Mouse (Mus musculus): ENCODE data around the gene Zranb1.

The Zranb1 gene

GRCm38 (mm10) chr7:132927201-132927600 lies 3.7 kb upstream of the Zranb1 start:
- DNase-seq (ENCODE audit: extremely low read depth, low read depth, low spot score), result no peak

- no peak for DNase-seq (ENCODE audit: extremely low read depth, low read depth, low spot score)
Measured at GRCm38 (mm10) chr7:132930055-132930454, 887 bp upstream of the Zranb1 start.

GRCm38 (mm10) chr7:132931560-132932351 lies 814 bp downstream of the Zranb1 start:
- no peak for DNase-seq (ENCODE audit: extremely low read depth, low read depth, low spot score)

- no peak for DNase-seq (ENCODE audit: extremely low read depth, low read depth, low spot score)
Measured at GRCm38 (mm10) chr7:132933331-132933730, 2.4 kb downstream of the Zranb1 start.

- DNase-seq (ENCODE audit: extremely low read depth, low read depth, low spot score), result no peak
Measured at GRCm38 (mm10) chr7:132934743-132935142, 3.8 kb downstream of the Zranb1 start.

GRCm38 (mm10) chr7:132939118-132939517 lies 8.2 kb downstream of the Zranb1 start:
- DNase-seq (ENCODE audit: extremely low read depth, low read depth, low spot score), result no peak

- no peak for DNase-seq (ENCODE audit: extremely low read depth, low read depth, low spot score)
Measured at GRCm38 (mm10) chr7:132940569-132940968, 9.6 kb downstream of the Zranb1 start.

GRCm38 (mm10) chr7:132949968-132950367 lies 19.0 kb downstream of the Zranb1 start:
- no peak for DNase-seq (ENCODE audit: extremely low read depth, low read depth, low spot score)

GRCm38 (mm10) chr7:132950613-132951012 lies 19.7 kb downstream of the Zranb1 start:
- DNase-seq (ENCODE audit: extremely low read depth, low read depth, low spot score), result no peak

GRCm38 (mm10) chr7:132964395-132964794 lies 33.5 kb downstream of the Zranb1 start:
- no peak for DNase-seq (ENCODE audit: extremely low read depth, low read depth, low spot score)

GRCm38 (mm10) chr7:132965707-132966106 lies 34.8 kb downstream of the Zranb1 start:
- DNase-seq (ENCODE audit: extremely low read depth, low read depth, low spot score), result no peak

- DNase-seq (ENCODE audit: extremely low read depth, low read depth, low spot score), result no peak
Measured at GRCm38 (mm10) chr7:132972079-132972478, 41.1 kb downstream of the Zranb1 start.

- DNase-seq (ENCODE audit: extremely low read depth, low read depth, low spot score), result no peak
Measured at GRCm38 (mm10) chr7:132976079-132976478, 45.1 kb downstream of the Zranb1 start.

GRCm38 (mm10) chr7:132977981-132978380 lies 47.0 kb downstream of the Zranb1 start:
- DNase-seq (ENCODE audit: extremely low read depth, low read depth, low spot score), result no peak

- DNase-seq (ENCODE audit: extremely low read depth, low read depth, low spot score), result no peak
Measured at GRCm38 (mm10) chr7:132982639-132983038, 51.7 kb downstream of the Zranb1 start.

GRCm38 (mm10) chr7:132989839-132990238 lies 58.9 kb downstream of the Zranb1 start:
- no peak for DNase-seq (ENCODE audit: extremely low read depth, low read depth, low spot score)

- no peak for DNase-seq (ENCODE audit: extremely low read depth, low read depth, low spot score)
Measured at GRCm38 (mm10) chr7:132991240-132991900, 60.4 kb downstream of the Zranb1 start.

GRCm38 (mm10) chr7:132992967-132993615 lies 62.1 kb downstream of the Zranb1 start:
- DNase-seq (ENCODE audit: extremely low read depth, low read depth, low spot score), result no peak

- no peak for DNase-seq (ENCODE audit: extremely low read depth, low read depth, low spot score)
Measured at GRCm38 (mm10) chr7:132994120-132994519, 63.2 kb downstream of the Zranb1 start.

GRCm38 (mm10) chr7:132994628-132995191 lies 63.8 kb downstream of the Zranb1 start:
- DNase-seq (ENCODE audit: extremely low read depth, low read depth, low spot score), result no peak

GRCm38 (mm10) chr7:132996391-132996790 lies 65.4 kb downstream of the Zranb1 start:
- no peak for DNase-seq (ENCODE audit: extremely low read depth, low read depth, low spot score)

- DNase-seq (ENCODE audit: extremely low read depth, low read depth, low spot score), result no peak
Measured at GRCm38 (mm10) chr7:132998639-132999038, 67.7 kb downstream of the Zranb1 start.

All from fat pad, adult 2 months (tissue).